Mouse (Mus musculus): ENCODE measurements around the gene Gnai3. TPM values are rescaled to one million over a fixed set of nuclear protein-coding genes. Genes with fewer than 3 reads are reported as not detected.

The Gnai3 gene
- polyA plus RNA-seq, 1 experiment from 2014 or later, result 112 TPM

DNA sequence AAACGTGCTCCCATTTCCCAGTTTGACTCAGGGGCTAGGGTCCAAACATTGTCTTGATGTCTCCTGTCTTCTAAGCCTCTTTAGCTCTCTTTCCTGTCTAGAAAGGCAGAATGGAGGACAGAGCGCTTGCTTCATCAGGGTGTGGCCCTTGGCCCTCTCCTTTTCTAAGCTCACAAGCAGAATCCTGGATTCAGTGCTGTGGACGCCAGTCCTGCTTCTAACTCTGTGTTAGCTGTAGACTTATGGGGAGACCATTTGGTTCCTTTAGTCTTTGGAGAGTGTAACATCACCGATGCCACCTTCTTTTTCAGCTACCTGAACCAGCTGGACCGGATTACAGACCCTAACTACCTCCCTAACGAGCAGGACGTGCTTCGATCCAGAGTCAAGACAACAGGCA, 48.3 kb downstream of the Gnai3 start:
- Histone ChIP-seq H3K4me1 (replicated peaks; ENCODE audit: control insufficient read depth, insufficient read depth) (no peaks in the 10 kb centered on the region), H3K36me3 (ENCODE audit: control insufficient read depth, insufficient read depth, low read length) (no peaks in the 10 kb centered on the region), H3K9me3 (ENCODE audit: control insufficient read depth, low read length) (no peaks in the 10 kb centered on the region), H3K27ac (replicated peaks) (no peak overlapping the region), H3K27me3 (ENCODE audit: control insufficient read depth, insufficient read depth, low read length) (no peaks in the 10 kb centered on the region), H3K9ac (ENCODE audit: low read length) (no peak overlapping the region), H3K4me3 (ENCODE audit: low read depth, low read length) (no peak overlapping the region), H3K4me2 (replicated peaks; ENCODE audit: low read depth) (no peak overlapping the region)
- 88% methylated on average over 8 of the region's 8 CpGs for WGBS
- no peak for DNase-seq (ENCODE audit: low spot score)
- no peak for ATAC-seq (ENCODE audit: low FRiP score, low TSS enrichment)
- TF ChIP-seq EP300 (optimal IDR thresholded peaks at IDR 0.05) (no peak), CTCF (IDR thresholded peaks at IDR 0.05; ENCODE audit: low read depth) (no peak)

DNA sequence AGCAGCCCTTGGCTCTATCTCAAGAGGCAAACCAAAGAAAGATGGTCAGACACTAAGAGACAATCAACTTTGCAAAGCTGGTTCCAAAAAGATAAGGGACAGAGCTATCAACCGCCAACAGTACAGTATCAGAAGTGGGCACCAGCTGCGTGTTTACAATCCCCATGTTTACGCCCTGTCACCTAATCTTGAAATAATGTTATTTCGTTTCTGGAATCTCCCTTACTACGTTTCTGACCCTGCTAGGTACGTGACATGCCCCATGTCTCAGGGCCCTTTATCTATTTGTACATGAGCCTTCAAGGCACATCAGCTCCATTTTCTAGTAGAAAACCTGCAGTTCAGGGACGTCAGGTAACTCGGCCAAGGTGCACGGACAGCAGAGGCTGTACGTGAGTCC, 49.2 kb downstream of the Gnai3 start:
- no peaks in the 10 kb centered on the region for H3K27me3 ChIP-seq (ENCODE audit: control insufficient read depth, insufficient read depth, low read length)
- H3K9ac ChIP-seq (ENCODE audit: low read length), result no peak overlapping the region
- H3K27ac ChIP-seq (replicated peaks), result no peak overlapping the region
- no peak overlapping the region for H3K4me2 ChIP-seq (replicated peaks; ENCODE audit: low read depth)
- 63% methylated on average over 10 of the region's 10 CpGs for WGBS
- H3K4me1 ChIP-seq (replicated peaks; ENCODE audit: control insufficient read depth, insufficient read depth), result no peaks in the 10 kb centered on the region
- DNase-seq (ENCODE audit: low spot score) (no peak), ATAC-seq (ENCODE audit: low FRiP score, low TSS enrichment) (no peak)
- no peaks in the 10 kb centered on the region for H3K9me3 ChIP-seq (ENCODE audit: control insufficient read depth, low read length)
- TF ChIP-seq CTCF (IDR thresholded peaks at IDR 0.05; ENCODE audit: low read depth) (no peak), EP300 (optimal IDR thresholded peaks at IDR 0.05) (no peak)
- H3K36me3 ChIP-seq (ENCODE audit: control insufficient read depth, insufficient read depth, low read length), result no peaks in the 10 kb centered on the region
- no peak overlapping the region for H3K4me3 ChIP-seq (ENCODE audit: low read depth, low read length)

DNA sequence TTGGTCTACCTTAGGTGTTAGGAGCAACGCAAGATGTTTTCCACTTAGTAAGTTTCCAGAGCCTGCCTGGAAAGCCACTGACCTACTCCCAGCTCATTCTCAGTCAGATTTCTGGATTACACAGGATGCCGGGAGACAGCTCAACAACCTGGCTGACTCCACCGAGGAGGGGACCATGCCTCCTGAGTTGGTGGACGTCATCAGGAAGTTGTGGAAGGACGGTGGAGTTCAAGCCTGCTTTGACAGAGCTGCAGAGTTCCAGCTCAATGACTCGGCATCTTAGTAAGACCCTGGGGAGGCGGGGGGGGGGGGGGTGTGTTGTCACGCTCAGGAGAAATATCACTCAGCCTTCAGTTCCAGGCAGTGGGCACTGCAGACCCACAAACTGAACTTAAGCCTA, 49.7 kb downstream of the Gnai3 start:
- Histone ChIP-seq H3K27ac (replicated peaks) (no peak overlapping the region), H3K4me1 (replicated peaks; ENCODE audit: control insufficient read depth, insufficient read depth) (no peaks in the 10 kb centered on the region), H3K4me2 (replicated peaks; ENCODE audit: low read depth) (no peak overlapping the region), H3K9me3 (ENCODE audit: control insufficient read depth, low read length) (no peaks in the 10 kb centered on the region), H3K27me3 (ENCODE audit: control insufficient read depth, insufficient read depth, low read length) (no peaks in the 10 kb centered on the region), H3K9ac (ENCODE audit: low read length) (no peak overlapping the region), H3K36me3 (ENCODE audit: control insufficient read depth, insufficient read depth, low read length) (no peaks in the 10 kb centered on the region), H3K4me3 (ENCODE audit: low read depth, low read length) (no peak overlapping the region)
- DNase-seq (ENCODE audit: low spot score) (no peak), ATAC-seq (ENCODE audit: low FRiP score, low TSS enrichment) (no peak)
- no peak for TF ChIP-seq EP300 (optimal IDR thresholded peaks at IDR 0.05)
- WGBS, result 55% methylated on average over 8 of the region's 8 CpGs

DNA sequence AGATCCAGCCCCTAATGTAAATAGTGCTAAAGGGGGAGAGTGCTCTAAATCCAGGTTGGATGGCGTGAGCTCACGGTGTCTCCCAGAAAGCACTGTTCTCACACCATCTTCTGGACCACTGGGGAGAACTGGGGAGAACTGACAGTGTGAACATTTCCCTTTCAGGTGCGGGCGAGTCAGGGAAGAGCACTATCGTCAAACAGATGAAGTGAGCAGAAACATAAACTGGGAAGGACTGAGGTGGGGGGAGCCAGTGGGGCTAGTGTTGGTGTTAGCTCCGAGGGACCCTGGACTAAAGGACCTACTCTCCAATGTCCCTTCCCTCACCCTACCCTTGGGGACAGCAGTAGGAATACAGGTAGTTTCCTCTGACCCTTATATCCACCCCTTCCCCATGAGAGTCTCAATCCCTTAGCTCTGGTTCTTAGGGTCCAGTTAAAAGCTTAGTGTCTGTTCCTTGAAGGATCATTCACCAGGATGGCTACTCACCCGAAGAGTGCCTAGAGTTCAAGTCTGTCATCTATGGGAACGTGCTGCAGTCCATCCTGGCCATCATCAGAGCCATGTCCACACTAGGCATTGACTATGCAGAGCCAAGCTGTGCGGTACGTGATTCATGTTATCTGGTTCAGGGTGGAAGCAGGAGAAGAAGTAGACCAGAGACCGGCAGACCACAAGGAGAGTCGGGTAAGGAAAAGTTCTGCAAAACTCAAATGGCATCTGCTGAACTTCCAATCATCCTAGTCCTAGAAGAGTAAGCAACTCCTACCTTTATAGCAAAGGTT, 50.8 kb downstream of the Gnai3 start:
- 91% methylated on average over 12 of the region's 12 CpGs for WGBS
- Histone ChIP-seq H3K36me3 (ENCODE audit: control insufficient read depth, insufficient read depth, low read length) (no peaks in the 10 kb centered on the region), H3K4me1 (replicated peaks; ENCODE audit: control insufficient read depth, insufficient read depth) (no peaks in the 10 kb centered on the region), H3K27ac (replicated peaks) (no peak overlapping the region), H3K27me3 (ENCODE audit: control insufficient read depth, insufficient read depth, low read length) (no peaks in the 10 kb centered on the region), H3K4me2 (replicated peaks; ENCODE audit: low read depth) (no peak overlapping the region), H3K4me3 (ENCODE audit: low read depth, low read length) (no peak overlapping the region), H3K9me3 (ENCODE audit: control insufficient read depth, low read length) (no peaks in the 10 kb centered on the region), H3K9ac (ENCODE audit: low read length) (no peak overlapping the region)
- TF ChIP-seq EP300 (optimal IDR thresholded peaks at IDR 0.05) (no peak), CTCF (IDR thresholded peaks at IDR 0.05; ENCODE audit: low read depth) (no peak)
- ATAC-seq (ENCODE audit: low FRiP score, low TSS enrichment) (no peak), DNase-seq (ENCODE audit: low spot score) (no peak)

DNA sequence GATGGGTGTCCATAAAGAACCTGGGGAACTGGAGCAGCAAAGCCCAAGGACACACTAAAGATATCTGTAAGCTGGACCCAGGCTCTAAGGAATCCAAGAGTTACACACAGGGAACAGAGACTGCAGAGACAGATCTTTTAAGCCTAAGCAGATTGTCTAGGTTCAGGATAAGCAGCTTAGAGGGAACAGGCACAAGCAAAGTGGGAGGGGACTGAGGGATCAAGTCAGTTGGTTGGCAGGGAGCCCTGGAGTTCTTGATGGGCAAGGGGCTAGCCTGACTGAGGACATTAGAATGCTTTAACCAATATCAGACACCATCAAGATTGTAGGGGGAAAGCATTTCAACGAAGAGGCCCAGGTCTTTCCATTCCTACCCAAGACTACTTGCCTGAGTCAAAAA, 51.8 kb downstream of the Gnai3 start:
- no peaks in the 10 kb centered on the region for H3K36me3 ChIP-seq (ENCODE audit: control insufficient read depth, insufficient read depth, low read length)
- H3K27ac ChIP-seq (replicated peaks), result no peak overlapping the region
- WGBS, result 91% methylated on average over 1 of the region's 1 CpGs
- no peaks in the 10 kb centered on the region for H3K4me1 ChIP-seq (replicated peaks; ENCODE audit: control insufficient read depth, insufficient read depth)
- no peak overlapping the region for H3K9ac ChIP-seq (ENCODE audit: low read length)
- DNase-seq (ENCODE audit: low spot score) (no peak), ATAC-seq (ENCODE audit: low FRiP score, low TSS enrichment) (no peak)
- TF ChIP-seq EP300 (optimal IDR thresholded peaks at IDR 0.05) (no peak), CTCF (IDR thresholded peaks at IDR 0.05; ENCODE audit: low read depth) (no peak)
- H3K27me3 ChIP-seq (ENCODE audit: control insufficient read depth, insufficient read depth, low read length), result no peaks in the 10 kb centered on the region
- no peak overlapping the region for H3K4me2 ChIP-seq (replicated peaks; ENCODE audit: low read depth)
- H3K9me3 ChIP-seq (ENCODE audit: control insufficient read depth, low read length), result no peaks in the 10 kb centered on the region
- no peak overlapping the region for H3K4me3 ChIP-seq (ENCODE audit: low read depth, low read length)

DNA sequence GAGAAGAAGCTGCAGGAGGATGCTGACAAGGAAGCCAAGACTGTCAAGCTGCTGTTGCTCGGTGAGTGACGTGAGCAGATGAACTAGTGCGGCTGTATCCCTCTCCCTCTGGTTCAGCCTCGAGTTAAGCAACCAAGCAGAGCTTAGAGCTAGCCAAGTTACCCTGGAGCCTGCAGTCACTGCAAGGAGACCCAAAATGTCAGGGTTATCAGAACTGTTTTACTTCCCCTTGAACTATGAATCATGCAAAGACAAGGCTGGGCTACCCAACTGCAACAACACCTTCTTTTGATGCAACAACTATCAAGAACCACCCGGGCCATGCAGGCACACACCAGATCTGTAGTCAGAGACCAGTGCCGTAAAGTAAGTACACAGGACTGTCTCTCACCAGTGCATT, 52.6 kb downstream of the Gnai3 start:
- no peaks in the 10 kb centered on the region for H3K4me1 ChIP-seq (replicated peaks; ENCODE audit: control insufficient read depth, insufficient read depth)
- H3K4me2 ChIP-seq (replicated peaks; ENCODE audit: low read depth), result no peak overlapping the region
- H3K27ac ChIP-seq (replicated peaks), result no peak overlapping the region
- no peak overlapping the region for H3K9ac ChIP-seq (ENCODE audit: low read length)
- H3K27me3 ChIP-seq (ENCODE audit: control insufficient read depth, insufficient read depth, low read length), result no peaks in the 10 kb centered on the region
- ATAC-seq (ENCODE audit: low FRiP score, low TSS enrichment), result no peak
- H3K36me3 ChIP-seq (ENCODE audit: control insufficient read depth, insufficient read depth, low read length), result no peaks in the 10 kb centered on the region
- no peak for TF ChIP-seq CTCF (IDR thresholded peaks at IDR 0.05; ENCODE audit: low read depth)
- no peak for TF ChIP-seq EP300 (optimal IDR thresholded peaks at IDR 0.05)
- H3K4me3 ChIP-seq (ENCODE audit: low read depth, low read length), result no peak overlapping the region
- no peak for DNase-seq (ENCODE audit: low spot score)
- 66% methylated on average over 6 of the region's 6 CpGs for WGBS
- H3K9me3 ChIP-seq (ENCODE audit: control insufficient read depth, low read length), result no peaks in the 10 kb centered on the region
